Mouse (Mus musculus) testis, adult 2 months (tissue): ENCODE data around the gene Mcm9.

ENCODE experiments used
- CTCF ChIP-seq: fragments of 200-500 bp; IDR thresholded peaks from 2 replicates; pipeline ENCODE4 v1.5.1; 2012; ENCODE audit warnings: low read depth, mild to moderate bottlenecking, inconsistent platforms, low read length, moderate library complexity; ENCODE audit not compliant: control insufficient read depth, insufficient read depth, insufficient replicate concordance
- POLR2A ChIP-seq: fragments of 200-500 bp; IDR thresholded peaks from 2 replicates; pipeline ENCODE4 v1.6.1; 2012; ENCODE audit warnings: low read depth, mild to moderate bottlenecking, inconsistent platforms, low read length, moderate library complexity; ENCODE audit not compliant: control insufficient read depth

- TF ChIP-seq POLR2A (no peak), CTCF (no peak)
Observed at GRCm38 (mm10) chr10:53661788-53662187, 31.5 kb upstream of the Mcm9 start.
